Mouse (Mus musculus): Measurements from ENCODE around the gene Clca3b.

GRCm38 (mm10) chr3:144811821-144812220, 37.3 kb downstream of the Clca3b start:
- TF ChIP-seq CTCF (IDR thresholded peaks at IDR 0.05) (peak; percentile 10; the same call in 1 of the 2 replicates), EP300 (IDR thresholded peaks at IDR 0.05) (no peak)
